Mouse (Mus musculus): ENCODE data around the gene Nlrp9b.
"Not testable (repeated sequence)": the region's sequence is repeated elsewhere in the genome, so short reads cannot be mapped to it uniquely, and the experiment has no call there.

The Nlrp9b gene

DNA sequence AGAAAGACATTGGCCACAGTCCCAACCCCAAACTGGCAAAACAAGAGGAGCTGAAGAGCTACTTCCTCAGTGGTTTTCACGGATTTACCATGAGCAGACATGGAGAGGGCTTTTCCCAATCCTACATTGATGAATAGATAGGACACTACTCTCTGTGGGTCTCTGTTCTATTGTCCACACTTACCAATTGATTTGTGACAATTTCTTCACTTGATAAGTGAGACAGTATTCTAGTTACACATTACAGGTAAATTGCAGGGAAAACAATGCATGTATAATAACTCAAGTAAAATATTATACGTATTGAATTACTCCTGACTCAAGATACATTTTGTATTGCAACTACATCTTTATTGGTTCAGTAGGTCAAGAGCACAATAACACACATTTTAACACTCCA lies 131.2 kb downstream of the Nlrp9b start, which contains the start of gene Gm16442:
TSS of gene Gm16442 (minus strand) at position 101 of the 400 bp plus-strand sequence.
- not testable (repeated sequence) for DNase-seq (ENCODE audit: low spot score in 2 of 2)

All from heart, adult 9 months (tissue).